Mouse (Mus musculus): ENCODE measurements around the gene Snrpf. TPM values are rescaled to one million over a fixed set of nuclear protein-coding genes. Genes with fewer than 3 reads are reported as not detected.

The Snrpf gene
- polyA plus RNA-seq, 1 experiment from 2014 or later = 69.9 TPM

- Histone ChIP-seq H3K4me3 (no peak overlapping the region), H3K9me3 (replicated peaks) (no peaks in the 10 kb centered on the region), H3K27me3 (no peaks in the 10 kb centered on the region), H3K4me2 (no peak overlapping the region), H3K27ac (no peak overlapping the region), H3K9ac (no peak overlapping the region), H3K4me1 (replicated peaks) (no peaks in the 10 kb centered on the region), H3K36me3 (no peaks in the 10 kb centered on the region)
- ATAC-seq (replicated peaks; ENCODE audit: insufficient number of reproducible peaks, insufficient read depth, low FRiP score, low read depth) = no peak
- WGBS = 96% methylated on average over 1 of the region's 1 CpGs
Measured at GRCm38 (mm10) chr10:93610896-93611295, 21.4 kb upstream of the Snrpf start.

GRCm38 (mm10) chr10:93609236-93609635, 19.7 kb upstream of the Snrpf start:
- no peak overlapping the region for H3K27ac ChIP-seq
- H3K27me3 ChIP-seq = no peaks in the 10 kb centered on the region
- 92% methylated on average over 7 of the region's 7 CpGs for WGBS
- no peaks in the 10 kb centered on the region for H3K9me3 ChIP-seq (replicated peaks)
- H3K4me3 ChIP-seq = no peak overlapping the region
- no peak for ATAC-seq (replicated peaks; ENCODE audit: insufficient number of reproducible peaks, insufficient read depth, low FRiP score, low read depth)
- no peaks in the 10 kb centered on the region for H3K4me1 ChIP-seq (replicated peaks)
- no peak overlapping the region for H3K4me2 ChIP-seq
- H3K9ac ChIP-seq = no peak overlapping the region
- H3K36me3 ChIP-seq = no peaks in the 10 kb centered on the region

- no peaks in the 10 kb centered on the region for H3K36me3 ChIP-seq
- no peak overlapping the region for H3K27ac ChIP-seq
- no peak overlapping the region for H3K4me2 ChIP-seq
- 66% methylated on average over 9 of the region's 9 CpGs for WGBS
- H3K4me1 ChIP-seq (replicated peaks) = no peaks in the 10 kb centered on the region
- H3K9me3 ChIP-seq (replicated peaks) = no peaks in the 10 kb centered on the region
- no peak overlapping the region for H3K4me3 ChIP-seq
- no peak for ATAC-seq (replicated peaks; ENCODE audit: insufficient number of reproducible peaks, insufficient read depth, low FRiP score, low read depth)
- H3K27me3 ChIP-seq = no peaks in the 10 kb centered on the region
- no peak overlapping the region for H3K9ac ChIP-seq
Measured at GRCm38 (mm10) chr10:93608051-93608450, 18.5 kb upstream of the Snrpf start.

- 82% methylated on average over 9 of the region's 9 CpGs for WGBS
- no peaks in the 10 kb centered on the region for H3K27me3 ChIP-seq
- H3K27ac ChIP-seq = no peak overlapping the region
- H3K36me3 ChIP-seq = no peaks in the 10 kb centered on the region
- H3K9ac ChIP-seq = no peak overlapping the region
- no peak overlapping the region for H3K4me2 ChIP-seq
- no peak overlapping the region for H3K4me3 ChIP-seq
- no peaks in the 10 kb centered on the region for H3K9me3 ChIP-seq (replicated peaks)
- no peak for ATAC-seq (replicated peaks; ENCODE audit: insufficient number of reproducible peaks, insufficient read depth, low FRiP score, low read depth)
- H3K4me1 ChIP-seq (replicated peaks) = no peaks in the 10 kb centered on the region
Measured at GRCm38 (mm10) chr10:93606326-93606725, 16.8 kb upstream of the Snrpf start.

- WGBS = 94% methylated on average over 1 of the region's 1 CpGs
Measured at GRCm38 (mm10) chr10:93603256-93603655, 13.8 kb upstream of the Snrpf start.

GRCm38 (mm10) chr10:93602309-93602708, 12.8 kb upstream of the Snrpf start:
- Histone ChIP-seq H3K4me2 (no peak overlapping the region), H3K9me3 (replicated peaks) (no peaks in the 10 kb centered on the region)
- ATAC-seq (replicated peaks; ENCODE audit: insufficient number of reproducible peaks, insufficient read depth, low FRiP score, low read depth) = no peak

More at GRCm38 (mm10) chr10:93603256-93603655, 13.8 kb upstream of the Snrpf start:
- Histone ChIP-seq H3K36me3 (no peaks in the 10 kb centered on the region), H3K27me3 (no peaks in the 10 kb centered on the region), H3K4me1 (replicated peaks) (no peaks in the 10 kb centered on the region), H3K4me3 (no peak overlapping the region), H3K27ac (no peak overlapping the region), H3K4me2 (no peak overlapping the region), H3K9ac (no peak overlapping the region), H3K9me3 (replicated peaks) (no peaks in the 10 kb centered on the region)
- ATAC-seq (replicated peaks; ENCODE audit: insufficient number of reproducible peaks, insufficient read depth, low FRiP score, low read depth) = no peak

GRCm38 (mm10) chr10:93596641-93597040, 7.1 kb upstream of the Snrpf start:
- H3K4me1 ChIP-seq (replicated peaks) = peaks cover 6% of the 10 kb centered on the region; the same call in 1 of the 2 replicates
- no peak overlapping the region for H3K9ac ChIP-seq
- no peak for ATAC-seq (replicated peaks; ENCODE audit: insufficient number of reproducible peaks, insufficient read depth, low FRiP score, low read depth)
- no peaks in the 10 kb centered on the region for H3K36me3 ChIP-seq
- H3K4me2 ChIP-seq = no peak overlapping the region
- H3K27me3 ChIP-seq = peaks cover 11% of the 10 kb centered on the region; the same call in 1 of the 2 replicates
- H3K4me3 ChIP-seq = no peak overlapping the region
- no peaks in the 10 kb centered on the region for H3K9me3 ChIP-seq (replicated peaks)
- no peak overlapping the region for H3K27ac ChIP-seq
- 67% methylated on average over 3 of the region's 3 CpGs for WGBS

More at GRCm38 (mm10) chr10:93602309-93602708, 12.8 kb upstream of the Snrpf start:
- 71% methylated on average over 5 of the region's 5 CpGs for WGBS
- H3K36me3 ChIP-seq = no peaks in the 10 kb centered on the region
- H3K4me1 ChIP-seq (replicated peaks) = no peaks in the 10 kb centered on the region
- H3K9ac ChIP-seq = no peak overlapping the region
- no peaks in the 10 kb centered on the region for H3K27me3 ChIP-seq
- H3K4me3 ChIP-seq = no peak overlapping the region
- H3K27ac ChIP-seq = no peak overlapping the region

GRCm38 (mm10) chr10:93595831-93596230, 6.3 kb upstream of the Snrpf start:
- no peak for ATAC-seq (replicated peaks; ENCODE audit: insufficient number of reproducible peaks, insufficient read depth, low FRiP score, low read depth)
- Histone ChIP-seq H3K4me1 (replicated peaks) (peaks cover 6% of the 10 kb centered on the region; the same call in 1 of the 2 replicates), H3K4me2 (no peak overlapping the region), H3K4me3 (no peak overlapping the region), H3K9me3 (replicated peaks) (no peaks in the 10 kb centered on the region), H3K27ac (no peak overlapping the region), H3K9ac (no peak overlapping the region), H3K36me3 (no peaks in the 10 kb centered on the region), H3K27me3 (peaks cover 11% of the 10 kb centered on the region; the same call in 1 of the 2 replicates)
- whole genome bisulfite sequencing = 57% methylated on average over 4 of the region's 4 CpGs

- H3K27me3 ChIP-seq = peaks cover 11% of the 10 kb centered on the region; the same call in 1 of the 2 replicates
- H3K36me3 ChIP-seq = no peaks in the 10 kb centered on the region
- H3K9ac ChIP-seq = 0 out of 2 replicates have a peak overlapping the region, but pooled peaks have one; percentile 12
- H3K4me1 ChIP-seq (replicated peaks) = peaks cover 10% of the 10 kb centered on the region; the same call in 1 of the 2 replicates
- WGBS = 3% methylated on average over 22 of the region's 22 CpGs
- no peak overlapping the region for H3K27ac ChIP-seq
- H3K9me3 ChIP-seq (replicated peaks) = no peaks in the 10 kb centered on the region
- H3K4me3 ChIP-seq = peak overlapping the region; percentile 48
- no peak for ATAC-seq (replicated peaks; ENCODE audit: insufficient number of reproducible peaks, insufficient read depth, low FRiP score, low read depth)
- peak overlapping the region; percentile 77 for H3K4me2 ChIP-seq
Measured at GRCm38 (mm10) chr10:93594022-93594482, 4.5 kb upstream of the Snrpf start.

GRCm38 (mm10) chr10:93592456-93592855, 3.0 kb upstream of the Snrpf start:
- Histone ChIP-seq H3K4me2 (no peak overlapping the region), H3K27ac (no peak overlapping the region), H3K4me1 (replicated peaks) (peaks cover 23% of the 10 kb centered on the region), H3K27me3 (peaks cover 11% of the 10 kb centered on the region; the same call in 1 of the 2 replicates), H3K36me3 (peaks cover 2% of the 10 kb centered on the region; the same call in 1 of the 2 replicates), H3K9me3 (replicated peaks) (no peaks in the 10 kb centered on the region), H3K4me3 (no peak overlapping the region), H3K9ac (no peak overlapping the region)
- no peak for ATAC-seq (replicated peaks; ENCODE audit: insufficient number of reproducible peaks, insufficient read depth, low FRiP score, low read depth)
- WGBS = 57% methylated on average over 12 of the region's 12 CpGs

GRCm38 (mm10) chr10:93588796-93589195, 710 bp downstream of the Snrpf start:
- Histone ChIP-seq H3K36me3 (peaks cover 20% of the 10 kb centered on the region; the same call in 1 of the 2 replicates), H3K27ac (peak overlapping the region; percentile 71), H3K9me3 (replicated peaks) (no peaks in the 10 kb centered on the region), H3K27me3 (no peaks in the 10 kb centered on the region), H3K4me2 (peak overlapping the region; percentile 75), H3K9ac (peak overlapping the region; percentile 73), H3K4me3 (peak overlapping the region; percentile 85), H3K4me1 (replicated peaks) (peaks cover 16% of the 10 kb centered on the region)
- no peak for ATAC-seq (replicated peaks; ENCODE audit: insufficient number of reproducible peaks, insufficient read depth, low FRiP score, low read depth)
- 1% methylated on average over 11 of the region's 11 CpGs for WGBS

- no peak overlapping the region for H3K9ac ChIP-seq
- no peaks in the 10 kb centered on the region for H3K36me3 ChIP-seq
- H3K27me3 ChIP-seq = no peaks in the 10 kb centered on the region
- WGBS = 60% methylated on average over 13 of the region's 13 CpGs
- H3K9me3 ChIP-seq (replicated peaks) = no peaks in the 10 kb centered on the region
- no peak overlapping the region for H3K4me2 ChIP-seq
- no peak overlapping the region for H3K4me3 ChIP-seq
- no peaks in the 10 kb centered on the region for H3K4me1 ChIP-seq (replicated peaks)
- no peak overlapping the region for H3K27ac ChIP-seq
- no peak for ATAC-seq (replicated peaks; ENCODE audit: insufficient number of reproducible peaks, insufficient read depth, low FRiP score, low read depth)
Measured at GRCm38 (mm10) chr10:93577271-93577886, 12.1 kb downstream of the Snrpf start.
